Mouse (Mus musculus) hindbrain, embryonic 11.5 days (tissue): ENCODE data around the gene Sipa1l3. TPM values are rescaled to one million over a fixed set of nuclear protein-coding genes. Genes with fewer than 3 reads are reported as not detected.

Source experiments
- ATAC-seq: fragments of 200-750 bp; cut with Nextera tagmentation; 2 replicates; pipeline ENCODE4 v1.8.0; 2017; ENCODE audit warnings: mild to moderate bottlenecking, moderate TSS enrichment, moderate library complexity; ENCODE audit not compliant: low FRiP score
- DNase-seq: peaks from one replicate; pipeline ENCODE4 v3.0.0-alpha.2; 2015; ENCODE audit warnings: low spot score
- H3K27ac ChIP-seq: fragments of 300-500 bp; sonication (generic); 2 replicates; pipeline ENCODE4 v1.5.1; 2014; ENCODE audit warnings: mild to moderate bottlenecking, low read depth, low read length
- H3K27me3 ChIP-seq: fragments of 300-500 bp; sonication (generic); 2 replicates; pipeline ENCODE4 v1.6.1; 2014; ENCODE audit warnings: mild to moderate bottlenecking, low read length, moderate library complexity, mixed read lengths; ENCODE audit not compliant: control insufficient read depth, insufficient read depth
- H3K36me3 ChIP-seq: fragments of 300-500 bp; sonication (generic); 2 replicates; pipeline ENCODE4 v1.6.1; 2014; ENCODE audit warnings: mild to moderate bottlenecking, low read length, moderate library complexity, mixed read lengths; ENCODE audit not compliant: control insufficient read depth, insufficient read depth
- H3K4me1 ChIP-seq: fragments of 300-500 bp; sonication (generic); replicated peaks from 2 replicates; pipeline ENCODE4 v1.6.1; 2014; ENCODE audit warnings: low read length, mixed read lengths; ENCODE audit not compliant: control insufficient read depth, insufficient read depth
- H3K4me2 ChIP-seq: fragments of 300-500 bp; sonication (generic); replicated peaks from 2 replicates; pipeline ENCODE4 v1.6.1; 2014; ENCODE audit warnings: mild to moderate bottlenecking, low read depth, low read length
- H3K4me3 ChIP-seq: fragments of 300-500 bp; sonication (generic); 2 replicates; pipeline ENCODE4 v1.5.1; 2014; ENCODE audit warnings: low read depth, low read length
- H3K9ac ChIP-seq: fragments of 300-500 bp; sonication (generic); 2 replicates; pipeline ENCODE4 v1.6.1; 2014; ENCODE audit warnings: low read depth, low read length
- H3K9me3 ChIP-seq: fragments of 300-500 bp; sonication (generic); 2 replicates; pipeline ENCODE4 v1.6.1; 2016; ENCODE audit warnings: low read length; ENCODE audit not compliant: control insufficient read depth
- WGBS: fragments of 180-500 bp; shearing (Covaris S2); extraction: QIAGEN DNeasy Blood & Tissue Kit; methylation state at CpG from one replicate; pipeline ENCODE4 v1.1.7; 2014; 5-methylcytosine and 5-hydroxymethylcytosine counted together
- polyA plus RNA-seq: library from polyadenylated mRNA; unstranded; fragments of >200 nt; fragmentation: Nextera tagmentation; extraction: Ambion mirVana; gene quantifications from 2 replicates; pipeline ENCODE4 v1.2.1, GENCODE M21; 2014

Gene Sipa1l3
- polyA plus RNA-seq, 1 experiment from 2014 or later = 11.2 TPM

DNA sequence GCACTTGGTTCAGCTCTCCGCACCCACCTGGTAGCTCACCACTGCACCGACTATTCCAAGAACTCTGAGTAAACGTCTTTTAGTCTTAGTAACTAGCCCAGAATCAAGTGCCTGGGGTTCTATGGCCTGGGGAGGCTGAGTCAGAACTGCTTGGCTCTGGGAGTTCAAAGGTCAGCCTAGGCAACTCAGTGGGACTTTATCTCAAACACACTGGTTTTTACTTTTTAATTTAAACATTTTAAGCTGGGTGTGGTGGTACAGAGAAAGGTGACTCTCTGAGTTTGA, 27.0 kb downstream of the Sipa1l3 start:
- peaks cover 5% of the 10 kb centered on the region; the same call in 1 of the 2 replicates for H3K27me3 ChIP-seq
- H3K27ac ChIP-seq = no peak overlapping the region
- no peak for ATAC-seq

DNA sequence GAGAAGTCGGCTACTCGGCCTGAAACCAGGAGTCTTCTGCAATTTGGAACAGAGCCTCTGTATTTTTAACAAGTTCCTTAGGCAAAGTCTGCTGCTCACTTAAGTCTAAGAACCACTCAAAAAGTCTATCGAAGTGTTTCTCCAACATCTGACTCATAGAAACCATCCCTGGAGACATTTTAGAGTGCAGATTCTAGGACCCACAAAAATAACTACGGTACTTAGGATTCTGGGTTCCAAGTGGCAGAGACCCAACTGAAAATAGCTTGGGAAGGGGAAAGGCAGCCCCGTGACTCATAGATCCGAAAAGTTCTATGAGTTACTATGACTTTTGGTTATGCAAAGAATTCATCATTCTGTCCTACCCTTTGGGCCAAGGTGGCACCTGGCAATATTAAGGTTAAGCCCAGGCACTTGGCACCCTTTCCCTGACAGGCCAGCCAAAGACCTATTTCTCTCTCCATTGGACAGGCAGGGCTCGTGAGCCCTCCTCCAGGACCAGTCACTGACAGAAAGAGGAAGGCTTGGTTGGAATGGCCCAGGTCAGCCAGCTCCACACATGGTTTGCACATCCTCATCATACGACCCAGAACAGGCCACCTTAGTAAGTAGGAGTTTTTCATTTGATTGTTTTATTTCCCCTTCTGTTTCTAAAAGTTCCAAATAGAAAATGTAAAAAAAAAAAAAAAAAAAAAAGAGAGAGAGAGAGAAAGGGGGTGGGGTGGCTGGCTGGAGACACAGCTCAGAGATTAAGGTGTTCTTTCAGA, 27.6 kb downstream of the Sipa1l3 start:
- Histone ChIP-seq H3K4me1 (no peaks in the 10 kb centered on the region), H3K9ac (no peak overlapping the region), H3K27me3 (peaks cover 5% of the 10 kb centered on the region; the same call in 1 of the 2 replicates), H3K9me3 (no peaks in the 10 kb centered on the region), H3K27ac (no peak overlapping the region), H3K4me3 (no peak overlapping the region), H3K4me2 (no peak overlapping the region), H3K36me3 (no peaks in the 10 kb centered on the region)
- 83% methylated on average over 8 of the region's 8 CpGs for WGBS
- ATAC-seq (no peak), DNase-seq (no peak)

More for the DNA sequence above, 27.0 kb downstream of the Sipa1l3 start:
- DNase-seq = no peak
- 74% methylated on average over 3 of the region's 3 CpGs for WGBS
- Histone ChIP-seq H3K4me2 (no peak overlapping the region), H3K4me3 (no peak overlapping the region), H3K9me3 (no peaks in the 10 kb centered on the region), H3K36me3 (no peaks in the 10 kb centered on the region), H3K9ac (no peak overlapping the region), H3K4me1 (peaks cover 3% of the 10 kb centered on the region)

DNA sequence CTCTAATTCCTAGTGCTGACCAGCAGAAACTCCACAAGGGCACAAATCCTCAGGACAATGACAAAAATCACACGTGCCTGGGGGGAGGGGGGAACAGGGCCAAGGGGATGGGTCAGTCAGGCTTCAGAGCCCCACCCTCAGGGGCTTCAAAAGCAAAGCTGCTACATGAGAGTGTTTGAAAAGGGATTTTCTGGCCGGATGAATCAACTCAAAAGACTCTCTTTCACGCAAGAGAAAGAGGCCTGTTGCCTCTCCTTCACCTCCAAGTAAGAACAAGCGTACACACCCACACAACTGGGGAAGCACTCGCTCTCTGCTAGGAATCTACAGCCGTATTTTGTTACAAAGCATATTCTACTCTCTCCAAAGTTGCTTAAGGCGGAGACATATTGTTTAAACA, 28.6 kb downstream of the Sipa1l3 start:
- Histone ChIP-seq H3K4me1 (no peaks in the 10 kb centered on the region), H3K36me3 (no peaks in the 10 kb centered on the region), H3K9me3 (no peaks in the 10 kb centered on the region), H3K27ac (no peak overlapping the region), H3K4me3 (no peak overlapping the region), H3K9ac (no peak overlapping the region), H3K4me2 (no peak overlapping the region), H3K27me3 (peaks cover 5% of the 10 kb centered on the region; the same call in 1 of the 2 replicates)
- ATAC-seq (no peak; the same call in 1 of the 2 replicates), DNase-seq (peak; percentile 47)
- WGBS = 12% methylated on average over 7 of the region's 7 CpGs

GRCm38 (mm10) chr7:29489364-29489763, 29.1 kb downstream of the Sipa1l3 start:
- H3K27me3 ChIP-seq = peaks cover 5% of the 10 kb centered on the region; the same call in 1 of the 2 replicates
- WGBS = 23% methylated on average over 3 of the region's 3 CpGs
- no peak for DNase-seq
- no peaks in the 10 kb centered on the region for H3K4me1 ChIP-seq
- no peak overlapping the region for H3K4me3 ChIP-seq
- H3K27ac ChIP-seq = no peak overlapping the region
- no peak overlapping the region for H3K9ac ChIP-seq
- H3K9me3 ChIP-seq = no peaks in the 10 kb centered on the region
- no peaks in the 10 kb centered on the region for H3K36me3 ChIP-seq
- no peak overlapping the region for H3K4me2 ChIP-seq
- no peak for ATAC-seq

DNA sequence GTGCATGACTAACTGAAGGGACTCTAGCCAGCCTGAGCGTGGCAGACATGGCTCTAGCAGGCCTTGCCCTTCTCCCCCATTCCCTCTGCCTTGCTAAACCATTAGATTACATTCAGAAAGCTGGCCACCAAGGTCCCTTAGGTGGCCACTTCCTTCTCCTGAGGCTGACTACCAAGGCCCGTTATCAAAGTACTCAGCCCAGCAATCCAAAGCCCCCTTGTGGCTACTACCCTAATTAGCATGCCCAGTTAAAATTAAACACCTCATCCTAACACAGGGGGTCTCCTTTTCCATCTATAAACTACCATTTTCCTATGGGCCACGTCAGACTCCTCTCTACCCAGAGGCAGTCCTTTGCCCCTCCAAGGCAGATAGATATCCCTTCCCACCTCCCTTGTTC, 31.7 kb downstream of the Sipa1l3 start:
- H3K27me3 ChIP-seq = peaks cover 5% of the 10 kb centered on the region; the same call in 1 of the 2 replicates
- no peak overlapping the region for H3K4me3 ChIP-seq
- H3K27ac ChIP-seq = no peak overlapping the region
- ATAC-seq = no peak
- H3K9ac ChIP-seq = no peak overlapping the region
- no peak overlapping the region for H3K4me2 ChIP-seq
- H3K36me3 ChIP-seq = no peaks in the 10 kb centered on the region
- 74% methylated on average over 3 of the region's 3 CpGs for WGBS
- H3K4me1 ChIP-seq = no peaks in the 10 kb centered on the region
- no peak for DNase-seq
- no peaks in the 10 kb centered on the region for H3K9me3 ChIP-seq

DNA sequence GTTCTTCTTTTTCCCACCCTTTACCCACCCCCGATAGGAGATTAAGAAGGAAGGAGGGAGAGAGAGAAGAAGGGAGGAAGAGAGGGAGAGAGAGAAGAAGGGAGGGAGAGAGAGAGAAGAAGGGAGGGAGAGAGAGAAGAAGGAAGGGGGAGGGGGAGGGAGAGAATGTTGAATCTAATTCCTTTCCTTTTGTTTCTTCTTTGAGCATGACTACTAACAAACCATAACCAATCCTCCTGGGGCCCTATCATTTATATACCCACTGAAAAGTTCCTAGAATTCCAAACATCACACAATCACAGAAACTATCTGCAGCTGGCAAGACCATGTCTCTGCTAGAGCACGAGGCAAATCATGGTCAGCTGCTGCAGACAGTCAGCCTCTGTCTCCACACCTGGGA, 32.7 kb downstream of the Sipa1l3 start:
- H3K27ac ChIP-seq = no peak overlapping the region
- H3K4me3 ChIP-seq = no peak overlapping the region
- peaks cover 5% of the 10 kb centered on the region; the same call in 1 of the 2 replicates for H3K27me3 ChIP-seq
- no peaks in the 10 kb centered on the region for H3K36me3 ChIP-seq
- no peaks in the 10 kb centered on the region for H3K9me3 ChIP-seq
- no peak for DNase-seq
- WGBS = 64% methylated on average over 2 of the region's 2 CpGs
- no peak for ATAC-seq
- no peak overlapping the region for H3K9ac ChIP-seq
- H3K4me1 ChIP-seq = no peaks in the 10 kb centered on the region
- no peak overlapping the region for H3K4me2 ChIP-seq

GRCm38 (mm10) chr7:29483556-29483955, 34.9 kb downstream of the Sipa1l3 start:
- Histone ChIP-seq H3K27ac (no peak overlapping the region), H3K9me3 (no peaks in the 10 kb centered on the region), H3K4me1 (no peaks in the 10 kb centered on the region), H3K36me3 (no peaks in the 10 kb centered on the region), H3K27me3 (peaks cover 5% of the 10 kb centered on the region; the same call in 1 of the 2 replicates), H3K9ac (no peak overlapping the region), H3K4me3 (no peak overlapping the region), H3K4me2 (no peak overlapping the region)
- DNase-seq (no peak), ATAC-seq (no peak)
- 75% methylated on average over 4 of the region's 4 CpGs for WGBS

DNA sequence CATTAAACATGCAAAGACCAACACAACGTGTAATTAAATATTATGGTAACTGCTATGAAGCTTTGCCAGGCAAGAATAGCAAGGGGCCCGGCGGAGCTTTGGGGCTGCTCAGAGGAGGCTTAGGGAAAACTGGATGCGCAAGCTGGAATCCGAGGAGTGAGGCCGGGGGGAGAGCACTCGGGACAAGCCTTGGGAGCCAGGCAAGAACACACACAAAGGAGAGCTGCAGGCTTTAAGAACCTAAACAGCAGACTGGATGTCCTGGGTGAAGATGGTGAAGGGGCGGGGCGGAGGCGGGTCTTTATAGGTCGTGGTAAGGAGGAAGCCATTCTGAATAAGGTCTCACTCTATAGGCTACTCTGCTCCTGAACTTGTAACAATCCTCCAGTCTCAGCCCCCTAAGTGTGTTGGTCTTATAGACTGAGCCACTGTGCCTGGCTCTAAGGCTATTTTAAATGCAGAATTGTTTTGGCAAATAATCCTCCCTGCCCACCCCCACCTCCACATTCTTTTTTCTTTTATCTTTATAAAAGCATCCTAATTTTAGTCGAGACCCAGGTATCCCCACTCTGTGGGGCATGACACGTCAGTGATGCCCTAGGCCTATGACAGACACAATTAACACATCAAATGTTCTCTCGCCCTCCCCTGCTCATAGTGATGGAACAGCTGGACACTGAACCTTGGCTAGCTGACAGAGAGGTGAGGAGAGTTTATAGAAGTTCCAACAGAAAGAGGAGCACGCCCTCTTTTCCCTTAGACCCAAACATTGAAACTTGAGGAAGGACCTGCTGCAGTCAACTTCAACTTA, 36.9 kb downstream of the Sipa1l3 start:
- Histone ChIP-seq H3K27ac (no peak overlapping the region), H3K9ac (0 out of 2 replicates have a peak overlapping the region, but pooled peaks have one; percentile 25), H3K27me3 (no peaks in the 10 kb centered on the region), H3K9me3 (no peaks in the 10 kb centered on the region), H3K36me3 (no peaks in the 10 kb centered on the region), H3K4me1 (no peaks in the 10 kb centered on the region), H3K4me2 (no peak overlapping the region), H3K4me3 (no peak overlapping the region)
- ATAC-seq = 0 out of 2 replicates have a peak, but pooled peaks have one; percentile 47
- peak; percentile 30 for DNase-seq
- WGBS = 44% methylated on average over 15 of the region's 15 CpGs
